Mouse (Mus musculus): Measurements from ENCODE around the gene Derl3. TPM values are rescaled to one million over a fixed set of nuclear protein-coding genes. Genes with fewer than 3 reads are reported as not detected.
A peak's percentile ranks its signal among the peaks of the same experiment; 100 is the strongest.
"Not testable (repeated sequence)": the region's sequence is repeated elsewhere in the genome, so short reads cannot be mapped to it uniquely, and the experiment has no call there.

Derl3 gene
- polyA plus RNA-seq, 1 experiment from 2014 or later, result 2.9 TPM

GRCm38 (mm10) chr10:75880771-75881577 lies 12.2 kb upstream of the Derl3 start:
- ATAC-seq (ENCODE audit: low FRiP score) (no peak), DNase-seq (ENCODE audit: low spot score) (no peak)
- H3K36me3 ChIP-seq (ENCODE audit: control insufficient read depth, insufficient read depth, low read length), result no peaks in the 10 kb centered on the region
- H3K4me2 ChIP-seq (replicated peaks; ENCODE audit: low read depth, low read length), result no peak overlapping the region
- WGBS, result 63% methylated on average over 6 of the region's 6 CpGs
- H3K4me3 ChIP-seq (ENCODE audit: low read depth, low read length), result no peak overlapping the region
- H3K9ac ChIP-seq (ENCODE audit: low read depth, low read length), result no peak overlapping the region
- H3K9me3 ChIP-seq (ENCODE audit: control insufficient read depth, low read length), result no peaks in the 10 kb centered on the region
- H3K4me1 ChIP-seq (replicated peaks; ENCODE audit: control insufficient read depth, insufficient read depth, low read length), result 0 out of 2 replicates have a peak, but pooled peaks cover 2% of the 10 kb centered on the region
- H3K27ac ChIP-seq (ENCODE audit: low read depth, low read length), result peak overlapping the region; percentile 58; the same call in 1 of the 2 replicates
- H3K27me3 ChIP-seq (ENCODE audit: control insufficient read depth, insufficient read depth, low read length), result no peaks in the 10 kb centered on the region

GRCm38 (mm10) chr10:75881578-75882432 lies 11.4 kb upstream of the Derl3 start:
- H3K27me3 ChIP-seq (ENCODE audit: control insufficient read depth, insufficient read depth, low read length), result no peaks in the 10 kb centered on the region
- peak; percentile 23; the same call in 1 of the 2 replicates for ATAC-seq (ENCODE audit: low FRiP score)
- 0 out of 2 replicates have a peak overlapping the region, but pooled peaks have one; percentile 15 for H3K9ac ChIP-seq (ENCODE audit: low read depth, low read length)
- no peak overlapping the region for H3K4me3 ChIP-seq (ENCODE audit: low read depth, low read length)
- H3K27ac ChIP-seq (ENCODE audit: low read depth, low read length), result peak overlapping the region; percentile 58
- no peaks in the 10 kb centered on the region for H3K36me3 ChIP-seq (ENCODE audit: control insufficient read depth, insufficient read depth, low read length)
- 0 out of 2 replicates have a peak, but pooled peaks cover 2% of the 10 kb centered on the region for H3K4me1 ChIP-seq (replicated peaks; ENCODE audit: control insufficient read depth, insufficient read depth, low read length)
- no peaks in the 10 kb centered on the region for H3K9me3 ChIP-seq (ENCODE audit: control insufficient read depth, low read length)
- 13% methylated on average over 20 of the region's 20 CpGs for WGBS
- H3K4me2 ChIP-seq (replicated peaks; ENCODE audit: low read depth, low read length), result no peak overlapping the region
- DNase-seq (ENCODE audit: low spot score), result peak; percentile 20

- WGBS, result 5% methylated on average over 15 of the region's 15 CpGs
- Histone ChIP-seq H3K9ac (ENCODE audit: low read depth, low read length) (no peak overlapping the region; the same call in 1 of the 2 replicates), H3K27ac (ENCODE audit: low read depth, low read length) (no peak overlapping the region), H3K9me3 (ENCODE audit: control insufficient read depth, low read length) (no peaks in the 10 kb centered on the region), H3K4me2 (replicated peaks; ENCODE audit: low read depth, low read length) (no peak overlapping the region), H3K4me1 (replicated peaks; ENCODE audit: control insufficient read depth, insufficient read depth, low read length) (0 out of 2 replicates have a peak, but pooled peaks cover 2% of the 10 kb centered on the region), H3K36me3 (ENCODE audit: control insufficient read depth, insufficient read depth, low read length) (no peaks in the 10 kb centered on the region), H3K4me3 (ENCODE audit: low read depth, low read length) (no peak overlapping the region), H3K27me3 (ENCODE audit: control insufficient read depth, insufficient read depth, low read length) (no peaks in the 10 kb centered on the region)
- peak; percentile 23; the same call in 1 of the 2 replicates for ATAC-seq (ENCODE audit: low FRiP score)
- DNase-seq (ENCODE audit: low spot score), result peak; percentile 28
These were observed 10.6 kb upstream of the Derl3 start for GRCm38 (mm10) chr10:75882433-75883231.

- DNase-seq (ENCODE audit: low spot score) (peak; percentile 77), ATAC-seq (ENCODE audit: low FRiP score) (peak; percentile 73)
- Histone ChIP-seq H3K4me3 (ENCODE audit: low read depth, low read length) (no peak overlapping the region), H3K9ac (ENCODE audit: low read depth, low read length) (no peak overlapping the region; the same call in 1 of the 2 replicates), H3K9me3 (ENCODE audit: control insufficient read depth, low read length) (no peaks in the 10 kb centered on the region), H3K36me3 (ENCODE audit: control insufficient read depth, insufficient read depth, low read length) (no peaks in the 10 kb centered on the region), H3K4me2 (replicated peaks; ENCODE audit: low read depth, low read length) (no peak overlapping the region), H3K27ac (ENCODE audit: low read depth, low read length) (no peak overlapping the region), H3K4me1 (replicated peaks; ENCODE audit: control insufficient read depth, insufficient read depth, low read length) (0 out of 2 replicates have a peak, but pooled peaks cover 2% of the 10 kb centered on the region), H3K27me3 (ENCODE audit: control insufficient read depth, insufficient read depth, low read length) (no peaks in the 10 kb centered on the region)
- 2% methylated on average over 10 of the region's 10 CpGs for WGBS
These were observed 10.0 kb upstream of the Derl3 start for GRCm38 (mm10) chr10:75883232-75883552.

- Histone ChIP-seq H3K27me3 (ENCODE audit: control insufficient read depth, insufficient read depth, low read length) (no peaks in the 10 kb centered on the region), H3K4me3 (ENCODE audit: low read depth, low read length) (no peak overlapping the region), H3K9ac (ENCODE audit: low read depth, low read length) (no peak overlapping the region), H3K9me3 (ENCODE audit: control insufficient read depth, low read length) (no peaks in the 10 kb centered on the region), H3K4me2 (replicated peaks; ENCODE audit: low read depth, low read length) (no peak overlapping the region), H3K4me1 (replicated peaks; ENCODE audit: control insufficient read depth, insufficient read depth, low read length) (0 out of 2 replicates have a peak, but pooled peaks cover 2% of the 10 kb centered on the region), H3K27ac (ENCODE audit: low read depth, low read length) (no peak overlapping the region), H3K36me3 (ENCODE audit: control insufficient read depth, insufficient read depth, low read length) (no peaks in the 10 kb centered on the region)
- no peak for ATAC-seq (ENCODE audit: low FRiP score)
- 94% methylated on average over 8 of the region's 8 CpGs for WGBS
- DNase-seq (ENCODE audit: low spot score), result no peak
These were observed 8.5 kb upstream of the Derl3 start for GRCm38 (mm10) chr10:75884742-75885141.

- H3K4me1 ChIP-seq (replicated peaks; ENCODE audit: control insufficient read depth, insufficient read depth, low read length); H3K9me3 ChIP-seq (ENCODE audit: control insufficient read depth, low read length); H3K27me3 ChIP-seq (ENCODE audit: control insufficient read depth, insufficient read depth, low read length); H3K4me2 ChIP-seq (replicated peaks; ENCODE audit: low read depth, low read length); ATAC-seq (ENCODE audit: low FRiP score); H3K27ac ChIP-seq (ENCODE audit: low read depth, low read length); H3K9ac ChIP-seq (ENCODE audit: low read depth, low read length); H3K36me3 ChIP-seq (ENCODE audit: control insufficient read depth, insufficient read depth, low read length); DNase-seq (ENCODE audit: low spot score); H3K4me3 ChIP-seq (ENCODE audit: low read depth, low read length): not testable (repeated sequence)
- 90% methylated on average over 5 of the region's 5 CpGs for WGBS
These were observed 5.7 kb upstream of the Derl3 start for GRCm38 (mm10) chr10:75887504-75887903.

- Histone ChIP-seq H3K9ac (ENCODE audit: low read depth, low read length) (no peak overlapping the region), H3K27ac (ENCODE audit: low read depth, low read length) (no peak overlapping the region), H3K4me1 (replicated peaks; ENCODE audit: control insufficient read depth, insufficient read depth, low read length) (peaks cover 2% of the 10 kb centered on the region; the same call in 1 of the 2 replicates), H3K9me3 (ENCODE audit: control insufficient read depth, low read length) (no peaks in the 10 kb centered on the region), H3K27me3 (ENCODE audit: control insufficient read depth, insufficient read depth, low read length) (no peaks in the 10 kb centered on the region), H3K4me3 (ENCODE audit: low read depth, low read length) (no peak overlapping the region), H3K36me3 (ENCODE audit: control insufficient read depth, insufficient read depth, low read length) (peaks cover under 1% of the 10 kb centered on the region; the same call in 1 of the 2 replicates), H3K4me2 (replicated peaks; ENCODE audit: low read depth, low read length) (no peak overlapping the region)
- no peak for ATAC-seq (ENCODE audit: low FRiP score)
- DNase-seq (ENCODE audit: low spot score), result no peak
- 50% methylated on average over 8 of the region's 8 CpGs for WGBS
These were observed 3.6 kb upstream of the Derl3 start for GRCm38 (mm10) chr10:75889406-75890153.

Measured in hindbrain, embryonic 11.5 days (tissue).